Mouse (Mus musculus) midbrain, postnatal 0 days (tissue): Measurements from ENCODE around the gene Chd8. TPM values are rescaled to one million over a fixed set of nuclear protein-coding genes. Genes with fewer than 3 reads are reported as not detected.

Source experiments
- ATAC-seq: fragments of 200-750 bp; cut with Nextera tagmentation; 2 replicates; pipeline ENCODE4 v1.8.0; 2017; ENCODE audit warnings: moderate number of reproducible peaks, mild to moderate bottlenecking, moderate TSS enrichment, moderate library complexity; ENCODE audit not compliant: low FRiP score
- DNase-seq: peaks from one replicate; pipeline ENCODE4 v3.0.0-alpha.2; 2015; ENCODE audit warnings: low spot score
- H3K27ac ChIP-seq: fragments of 300-500 bp; sonication (generic); 2 replicates; pipeline ENCODE4 v1.5.1; 2014; ENCODE audit warnings: low read depth, mild to moderate bottlenecking, low read length, mixed read lengths
- H3K27me3 ChIP-seq: fragments of 300-500 bp; sonication (generic); 2 replicates; pipeline ENCODE4 v1.6.1; 2014; ENCODE audit warnings: low read length, control low read depth, mixed read lengths; ENCODE audit not compliant: insufficient read depth
- H3K36me3 ChIP-seq: fragments of 300-500 bp; sonication (generic); 2 replicates; pipeline ENCODE4 v1.6.1; 2014; ENCODE audit warnings: low read length, control low read depth, mixed read lengths; ENCODE audit not compliant: insufficient read depth
- H3K4me1 ChIP-seq: fragments of 300-500 bp; sonication (generic); 2 replicates; pipeline ENCODE4 v1.6.1; 2014; ENCODE audit warnings: mild to moderate bottlenecking, control low read depth, antibody characterized with exemption, low read length, mixed read lengths; ENCODE audit not compliant: insufficient read depth
- H3K4me2 ChIP-seq: fragments of 300-500 bp; sonication (generic); 2 replicates; pipeline ENCODE4 v1.6.1; 2014; ENCODE audit warnings: low read depth, mild to moderate bottlenecking, low read length, mixed read lengths; ENCODE audit not compliant: poor library complexity, severe bottlenecking
- H3K4me3 ChIP-seq: fragments of 300-500 bp; sonication (generic); 2 replicates; pipeline ENCODE4 v1.5.1; 2014; ENCODE audit warnings: low read depth, mild to moderate bottlenecking, low read length, moderate library complexity
- H3K9ac ChIP-seq: fragments of 300-500 bp; sonication (generic); replicated peaks from 2 replicates; pipeline ENCODE4 v1.6.1; 2014; ENCODE audit warnings: mild to moderate bottlenecking, low read length, moderate library complexity, mixed read lengths; ENCODE audit not compliant: poor library complexity, severe bottlenecking
- H3K9me3 ChIP-seq: fragments of 300-500 bp; sonication (generic); 2 replicates; pipeline ENCODE4 v1.6.1; 2016; ENCODE audit warnings: low read length, control low read depth
- CTCF ChIP-seq: IDR thresholded peaks from 2 replicates; pipeline ENCODE4 v1.5.1; 2016; ENCODE audit warnings: antibody characterized with exemption, mild to moderate bottlenecking
- whole genome bisulfite sequencing: fragments of 180-500 bp; shearing (Covaris S2); extraction: QIAGEN DNeasy Blood & Tissue Kit; methylation state at CpG from one replicate; pipeline ENCODE4 v1.1.7; 2014; 5-methylcytosine and 5-hydroxymethylcytosine counted together
- polyA plus RNA-seq: library from polyadenylated mRNA; unstranded; fragments of >200 nt; fragmentation: Nextera tagmentation; extraction: Ambion mirVana; gene quantifications from 2 replicates; pipeline ENCODE4 v1.2.1, GENCODE M21; 2015
- total RNA-seq: library from RNA; depleted of rRNA; stranded (reverse); fragments of >200 nt; gene quantifications from 2 replicates; pipeline ENCODE4 v1.2.3, GENCODE M21; 2014

Gene Chd8
- total and polyA plus RNA-seq, 2 experiments from 2014 or later, result 31.9 to 109 TPM

- no peak overlapping the region for H3K9ac ChIP-seq
- H3K9me3 ChIP-seq, result no peaks in the 10 kb centered on the region
- no peak overlapping the region for H3K27ac ChIP-seq
- H3K36me3 ChIP-seq, result peaks cover 20% of the 10 kb centered on the region; the same call in 1 of the 2 replicates
- ATAC-seq (no peak), DNase-seq (no peak)
- H3K27me3 ChIP-seq, result no peaks in the 10 kb centered on the region
- H3K4me2 ChIP-seq, result no peak overlapping the region
- no peaks in the 10 kb centered on the region; the same call in 1 of the 2 replicates for H3K4me1 ChIP-seq
- no peak overlapping the region for H3K4me3 ChIP-seq
- WGBS, result 89% methylated on average over 3 of the region's 3 CpGs
- no peak for TF ChIP-seq CTCF
Measured at GRCm38 (mm10) chr14:52284191-52284590, 26.6 kb upstream of the Chd8 start.

GRCm38 (mm10) chr14:52283629-52284028 lies 26.0 kb upstream of the Chd8 start:
- Histone ChIP-seq H3K27ac (no peak overlapping the region), H3K4me2 (no peak overlapping the region), H3K4me3 (no peak overlapping the region), H3K27me3 (no peaks in the 10 kb centered on the region), H3K9ac (no peak overlapping the region), H3K4me1 (no peaks in the 10 kb centered on the region; the same call in 1 of the 2 replicates), H3K9me3 (no peaks in the 10 kb centered on the region), H3K36me3 (peaks cover 20% of the 10 kb centered on the region; the same call in 1 of the 2 replicates)
- TF ChIP-seq CTCF, result no peak
- DNase-seq (no peak), ATAC-seq (no peak)
- WGBS, result 96% methylated on average over 5 of the region's 5 CpGs

GRCm38 (mm10) chr14:52279747-52280120 lies 22.2 kb upstream of the Chd8 start:
- no peak for DNase-seq
- no peaks in the 10 kb centered on the region for H3K9me3 ChIP-seq
- H3K4me3 ChIP-seq, result peak overlapping the region; percentile 85
- WGBS, result 1% methylated on average over 21 of the region's 21 CpGs
- ATAC-seq, result peak; percentile 55; the same call in 1 of the 2 replicates
- peak overlapping the region; percentile 95 for H3K9ac ChIP-seq
- TF ChIP-seq CTCF, result no peak
- H3K27ac ChIP-seq, result peak overlapping the region; percentile 85
- H3K27me3 ChIP-seq, result no peaks in the 10 kb centered on the region
- H3K36me3 ChIP-seq, result peaks cover 8% of the 10 kb centered on the region; the same call in 1 of the 2 replicates
- peak overlapping the region; percentile 66 for H3K4me2 ChIP-seq
- no peaks in the 10 kb centered on the region; the same call in 1 of the 2 replicates for H3K4me1 ChIP-seq

GRCm38 (mm10) chr14:52278932-52279746 lies 21.6 kb upstream of the Chd8 start, which contains the start of the genes Tox4 and Rab2b:
Gene Tox4, plus strand, starts transcription at chr14:52279146.
Gene Rab2b, minus strand, starts transcription at chr14:52279545.
- WGBS, result under 1% methylated on average over 63 of the region's 66 CpGs
- ATAC-seq, result peak; percentile 97
- H3K4me1 ChIP-seq, result no peaks in the 10 kb centered on the region; the same call in 1 of the 2 replicates
- peak within 1 kb of the TSS; percentile 85 for H3K27ac ChIP-seq
- no peaks in the 10 kb centered on the region for H3K9me3 ChIP-seq
- H3K27me3 ChIP-seq, result no peaks in the 10 kb centered on the region
- peak within 1 kb of the TSS; percentile 95 for H3K9ac ChIP-seq
- H3K4me3 ChIP-seq, result peak within 1 kb of the TSS; percentile 85
- DNase-seq, result peak; percentile 99
- peaks cover 8% of the 10 kb centered on the region; the same call in 1 of the 2 replicates for H3K36me3 ChIP-seq
- peak within 1 kb of the TSS; percentile 66 for H3K4me2 ChIP-seq
- TF ChIP-seq CTCF, result peak; percentile 100

- 92% methylated on average over 4 of the region's 4 CpGs for WGBS
- Histone ChIP-seq H3K27ac (no peak overlapping the region), H3K4me2 (no peak overlapping the region), H3K9me3 (no peaks in the 10 kb centered on the region), H3K36me3 (peaks cover 12% of the 10 kb centered on the region; the same call in 1 of the 2 replicates), H3K9ac (no peak overlapping the region), H3K27me3 (no peaks in the 10 kb centered on the region), H3K4me3 (no peak overlapping the region), H3K4me1 (no peaks in the 10 kb centered on the region; the same call in 1 of the 2 replicates)
- ATAC-seq, result no peak
- DNase-seq, result no peak
- no peak for TF ChIP-seq CTCF
Measured at GRCm38 (mm10) chr14:52277210-52277609, 19.6 kb upstream of the Chd8 start.

- Histone ChIP-seq H3K4me3 (no peak overlapping the region), H3K36me3 (peaks cover 17% of the 10 kb centered on the region; the same call in 1 of the 2 replicates), H3K4me1 (no peaks in the 10 kb centered on the region), H3K27ac (no peak overlapping the region), H3K9me3 (no peaks in the 10 kb centered on the region), H3K9ac (no peak overlapping the region), H3K27me3 (no peaks in the 10 kb centered on the region), H3K4me2 (no peak overlapping the region)
- TF ChIP-seq CTCF, result no peak
- DNase-seq (no peak), ATAC-seq (no peak)
- WGBS, result 79% methylated on average over 3 of the region's 3 CpGs
Measured at GRCm38 (mm10) chr14:52272781-52273180, 15.2 kb upstream of the Chd8 start.
